7 mouse cellular contexts compared by ENCODE assay signal in genomic region chr6:114930038-114930591, GRCm38 (mm10). TPM values are rescaled to one million over a fixed set of nuclear protein-coding genes. Genes with fewer than 3 reads are reported as not detected.
DNase-seq lines count a peak whose midpoint lies in the region; ATAC-seq lines count a peak whose summit lies in the region.

No protein-coding gene starts in this region.

- DNase-seq in testis, postnatal 14 days (ENCODE audit: low spot score): peak; percentile 34
- no peak for DNase-seq in testis, postnatal 10 days (ENCODE audit: low spot score)
- peak; percentile 71 for DNase-seq in cerebellum, adult 9-10 months
- peak; percentile 62 to 76 for DNase-seq in lung, postnatal 4 days
- no peak for DNase-seq in frontal cortex, postnatal 25 days (ENCODE audit: low spot score in 2 of 2)
- no peak for DNase-seq in frontal cortex, adult 2 months (ENCODE audit: extremely low spot score in 1 of 2, low spot score in 1 of 2)

- H3K4me3 ChIP-seq in kidney, embryonic 15.5 days (replicated peaks): peak overlapping the region; percentile 23

- no peak overlapping the region for H3K27ac ChIP-seq in kidney, embryonic 15.5 days

- no peaks in the 10 kb centered on the region for H3K9me3 ChIP-seq in kidney, embryonic 15.5 days (replicated peaks)

- H3K9ac ChIP-seq in kidney, embryonic 15.5 days: no peak overlapping the region

- H3K36me3 ChIP-seq in kidney, embryonic 15.5 days: no peaks in the 10 kb centered on the region

- peaks cover 3% of the 10 kb centered on the region; the same call in 1 of the 2 replicates for H3K27me3 ChIP-seq in kidney, embryonic 15.5 days

- ATAC-seq in kidney, embryonic 15.5 days (replicated peaks; ENCODE audit: low FRiP score): peak; percentile 57; the same call in 1 of the 2 replicates

- 16% methylated on average over 11 of the region's 11 CpGs for WGBS in kidney, embryonic 15.5 days

- H3K4me2 ChIP-seq in kidney, embryonic 15.5 days: peak overlapping the region; percentile 56

- peaks cover 46% of the 10 kb centered on the region for H3K4me1 ChIP-seq in kidney, embryonic 15.5 days

RNA-seq across cellular contexts. Expression of gene Vgll4, which starts 39.7 kb away (rescaled TPM):
- polyA plus RNA-seq in kidney, embryonic 15.5 days (2015; fragmentation: Nextera tagmentation; extraction: Ambion mirVana): 106 and 110 TPM in 2 replicates
- polyA plus RNA-seq in frontal cortex, adult 2 months (2012; rRNA removed): 33.5 and 37.6 TPM in 2 replicates

Comparison
In these comparisons a context has a peak if more than half of its experiments do, and no peak if none do; other contexts are left out.
1. DNase-seq: peak in testis, postnatal 14 days (single experiment), cerebellum, adult 9-10 months (single experiment) and lung, postnatal 4 days (2 of 2); none in testis, postnatal 10 days (single experiment), frontal cortex, postnatal 25 days (0 of 2) and frontal cortex, adult 2 months (0 of 2).